Mouse (Mus musculus) 3T3-L1 (cell line): ENCODE results near the gene Dnajc12.
A peak's percentile ranks its signal among the peaks of the same experiment; 100 is the strongest.
"Not testable (repeated sequence)": the region's sequence is repeated elsewhere in the genome, so short reads cannot be mapped to it uniquely, and the experiment has no call there.

Experiments
- DNase-seq: peaks from one replicate; pipeline ENCODE4 v3.0.0-alpha.2; 2015; ENCODE audit warnings: low read depth, low spot score

The Dnajc12 gene

GRCm38 (mm10) chr10:63386444-63386843, 4.2 kb downstream of the Dnajc12 start:
- peak; percentile 88 for DNase-seq

GRCm38 (mm10) chr10:63386991-63387390, 4.7 kb downstream of the Dnajc12 start:
- peak; percentile 18 for DNase-seq

GRCm38 (mm10) chr10:63388948-63389347, 6.7 kb downstream of the Dnajc12 start:
- no peak for DNase-seq

- DNase-seq, result no peak
Measured at GRCm38 (mm10) chr10:63396963-63397362, 14.7 kb downstream of the Dnajc12 start.

GRCm38 (mm10) chr10:63402731-63403504, 20.7 kb downstream of the Dnajc12 start:
- no peak for DNase-seq

- no peak for DNase-seq
Measured at GRCm38 (mm10) chr10:63403636-63404035, 21.4 kb downstream of the Dnajc12 start.

- no peak for DNase-seq
Measured at GRCm38 (mm10) chr10:63410162-63410956, 28.1 kb downstream of the Dnajc12 start.

GRCm38 (mm10) chr10:63411674-63412073, 29.4 kb downstream of the Dnajc12 start:
- not testable (repeated sequence) for DNase-seq

GRCm38 (mm10) chr10:63412756-63413155, 30.5 kb downstream of the Dnajc12 start:
- no peak for DNase-seq

GRCm38 (mm10) chr10:63415287-63415686, 33.0 kb downstream of the Dnajc12 start:
- no peak for DNase-seq

GRCm38 (mm10) chr10:63415850-63416249, 33.6 kb downstream of the Dnajc12 start:
- no peak for DNase-seq

- DNase-seq, result no peak
Measured at GRCm38 (mm10) chr10:63417061-63417460, 34.8 kb downstream of the Dnajc12 start.

GRCm38 (mm10) chr10:63421739-63422735, 39.8 kb downstream of the Dnajc12 start, which contains the start of gene Gm7075:
TSS of gene Gm7075 (minus strand) at chr10:63421789.
- DNase-seq, result peak; percentile 54

- peak; percentile 7 for DNase-seq
Measured at GRCm38 (mm10) chr10:63422736-63422992, 40.4 kb downstream of the Dnajc12 start.

- DNase-seq, result no peak
Measured at GRCm38 (mm10) chr10:63423591-63424474, 41.6 kb downstream of the Dnajc12 start.

- peak; percentile 71 for DNase-seq
Measured at GRCm38 (mm10) chr10:63424475-63424814, 42.2 kb downstream of the Dnajc12 start.

GRCm38 (mm10) chr10:63427146-63427545, 44.9 kb downstream of the Dnajc12 start:
- DNase-seq, result no peak

- DNase-seq, result peak; percentile 59
Measured at GRCm38 (mm10) chr10:63428243-63429022, 46.2 kb downstream of the Dnajc12 start.

- no peak for DNase-seq
Measured at GRCm38 (mm10) chr10:63429023-63429340, 46.7 kb downstream of the Dnajc12 start.

GRCm38 (mm10) chr10:63429380-63429779, 47.1 kb downstream of the Dnajc12 start:
- DNase-seq, result peak; percentile 90
